Mouse (Mus musculus) liver, adult 2 months (tissue): ENCODE data around the gene Tex2. TPM values are rescaled to one million over a fixed set of nuclear protein-coding genes. Genes with fewer than 3 reads are reported as not detected.

ENCODE experiments used
- DNase-seq: peaks from one replicate; pipeline ENCODE4 v3.0.0-alpha.2; 2011; ENCODE audit warnings: low read depth, low spot score; ENCODE audit errors: extremely low read depth
- H3K27ac ChIP-seq: fragments of 200-500 bp; replicated peaks from 2 replicates; pipeline ENCODE4 v1.5.1; 2012; ENCODE audit warnings: low read depth, mild to moderate bottlenecking, control low read depth, inconsistent platforms, low read length; ENCODE audit not compliant: insufficient read depth
- H3K27me3 ChIP-seq: fragments of 200-500 bp; 2 replicates; pipeline ENCODE4 v1.6.1; 2012; ENCODE audit warnings: mild to moderate bottlenecking, moderate library complexity, low read length, inconsistent platforms; ENCODE audit not compliant: control insufficient read depth, insufficient read depth
- H3K36me3 ChIP-seq: fragments of 200-500 bp; 2 replicates; pipeline ENCODE4 v1.6.1; 2012; ENCODE audit warnings: low read length, inconsistent platforms; ENCODE audit not compliant: control insufficient read depth, insufficient read depth
- H3K4me1 ChIP-seq: fragments of 200-500 bp; 2 replicates; pipeline ENCODE4 v1.6.1; 2011; ENCODE audit warnings: low read length; ENCODE audit not compliant: control insufficient read depth, insufficient read depth
- H3K4me3 ChIP-seq: fragments of 200-500 bp; 2 replicates; pipeline ENCODE4 v1.5.1; 2011; ENCODE audit warnings: low read depth, mild to moderate bottlenecking, control low read depth, low read length, moderate library complexity; ENCODE audit not compliant: insufficient read depth
- H3K79me2 ChIP-seq: fragments of 200-500 bp; 2 replicates; pipeline ENCODE4 v1.6.1; 2012; ENCODE audit warnings: inconsistent platforms, mild to moderate bottlenecking, low read length, moderate library complexity; ENCODE audit not compliant: control insufficient read depth, insufficient read depth
- H3K9ac ChIP-seq: fragments of 200-500 bp; 2 replicates; pipeline ENCODE4 v1.6.1; 2012; ENCODE audit warnings: low read depth, mild to moderate bottlenecking, control low read depth, inconsistent platforms, low read length
- CTCF ChIP-seq: fragments of 200-500 bp; IDR thresholded peaks from 2 replicates; pipeline ENCODE4 v1.5.1; 2011; ENCODE audit warnings: low read depth, low read length, control low read depth
- POLR2A ChIP-seq: fragments of 200-500 bp; IDR thresholded peaks from 2 replicates; pipeline ENCODE4 v1.6.1; 2011; ENCODE audit warnings: low read length, control low read depth; ENCODE audit not compliant: insufficient read depth; ENCODE audit errors: extremely low read depth
- WGBS: fragments of 180-500 bp; shearing (Covaris S2); methylation state at CpG from one replicate; pipeline ENCODE4 v1.1.7; 2018; 5-methylcytosine and 5-hydroxymethylcytosine counted together
- polyA plus RNA-seq: library from polyadenylated mRNA; depleted of rRNA; stranded (reverse); fragments of >200 nt; gene quantifications from 2 replicates; pipeline ENCODE4 v1.2.3, GENCODE M21; 2012; rRNA removed
- total RNA-seq: library from RNA; depleted of rRNA; stranded (reverse); fragments of >200 nt; gene quantifications from 2 replicates; pipeline ENCODE4 v1.2.3, GENCODE M21; 2014; rRNA removed

Tex2 gene
- total and polyA plus RNA-seq, 2 experiments: 45.3 to 60.4 TPM

GRCm38 (mm10) chr11:106460671-106461070 is 152.6 kb downstream of the Tex2 start:
- Histone ChIP-seq H3K27me3 (no peaks in the 10 kb centered on the region), H3K36me3 (peaks cover 21% of the 10 kb centered on the region), H3K79me2 (peaks cover 33% of the 10 kb centered on the region; the same call in 1 of the 2 replicates), H3K9ac (no peak overlapping the region), H3K4me3 (no peak overlapping the region), H3K27ac (no peak overlapping the region), H3K4me1 (peaks cover 28% of the 10 kb centered on the region)
- 96% methylated on average over 1 of the region's 1 CpGs for WGBS
- TF ChIP-seq CTCF (no peak), POLR2A (no peak)
- no peak for DNase-seq

GRCm38 (mm10) chr11:106458540-106458939 is 154.7 kb downstream of the Tex2 start:
- DNase-seq: no peak
- Histone ChIP-seq H3K9ac (no peak overlapping the region), H3K79me2 (peaks cover 35% of the 10 kb centered on the region; the same call in 1 of the 2 replicates), H3K27me3 (no peaks in the 10 kb centered on the region), H3K36me3 (peaks cover 36% of the 10 kb centered on the region), H3K27ac (no peak overlapping the region), H3K4me1 (peaks cover 16% of the 10 kb centered on the region), H3K4me3 (no peak overlapping the region)
- TF ChIP-seq POLR2A (no peak), CTCF (no peak)
- WGBS: 84% methylated on average over 4 of the region's 4 CpGs

Other genes with a start within 250 kb of the Tex2 start
- gene Prr29, start 248.0 kb downstream of the Tex2 start, total RNA-seq: not detected in 2 replicates
- 0.17 TPM in 1 of 2 replicates, not detected in the other for gene Prr29, start 248.0 kb downstream of the Tex2 start, polyA plus RNA-seq
- 5.3 and 6.7 TPM in 2 replicates for gene Icam2, start 225.3 kb downstream of the Tex2 start, total RNA-seq
- gene Icam2, start 225.3 kb downstream of the Tex2 start, polyA plus RNA-seq: 5.0 and 5.4 TPM in 2 replicates
- 18.2 and 24.1 TPM in 2 replicates for gene Ern1, start 125.6 kb downstream of the Tex2 start, total RNA-seq
- gene Ern1, start 125.6 kb downstream of the Tex2 start, polyA plus RNA-seq: 36.3 and 52.8 TPM in 2 replicates
- gene Pecam1, start 137.2 kb upstream of the Tex2 start, total RNA-seq: 14.6 and 16.7 TPM in 2 replicates
- gene Pecam1, start 137.2 kb upstream of the Tex2 start, polyA plus RNA-seq: 5.0 and 5.4 TPM in 2 replicates
- gene Milr1, start 137.8 kb upstream of the Tex2 start, total RNA-seq: 0.37 and 1.1 TPM in 2 replicates
- gene Milr1, start 137.8 kb upstream of the Tex2 start, polyA plus RNA-seq: 0.10 TPM in 2 replicates
- 12.6 and 13.0 TPM in 2 replicates for gene Polg2, start 166.1 kb upstream of the Tex2 start, total RNA-seq
- 5.8 and 6.4 TPM in 2 replicates for gene Polg2, start 166.1 kb upstream of the Tex2 start, polyA plus RNA-seq
- 218 and 224 TPM in 2 replicates for gene Ddx5, start 175.8 kb upstream of the Tex2 start, total RNA-seq
- gene Ddx5, start 175.8 kb upstream of the Tex2 start, polyA plus RNA-seq: 273 and 389 TPM in 2 replicates
- gene Cep95, start 175.8 kb upstream of the Tex2 start, total RNA-seq: 5.8 and 8.4 TPM in 2 replicates
- gene Cep95, start 175.8 kb upstream of the Tex2 start, polyA plus RNA-seq: 0.96 and 1.2 TPM in 2 replicates